Comparison of ENCODE assay signal across 8 mouse cellular contexts in the genomic region with DNA sequence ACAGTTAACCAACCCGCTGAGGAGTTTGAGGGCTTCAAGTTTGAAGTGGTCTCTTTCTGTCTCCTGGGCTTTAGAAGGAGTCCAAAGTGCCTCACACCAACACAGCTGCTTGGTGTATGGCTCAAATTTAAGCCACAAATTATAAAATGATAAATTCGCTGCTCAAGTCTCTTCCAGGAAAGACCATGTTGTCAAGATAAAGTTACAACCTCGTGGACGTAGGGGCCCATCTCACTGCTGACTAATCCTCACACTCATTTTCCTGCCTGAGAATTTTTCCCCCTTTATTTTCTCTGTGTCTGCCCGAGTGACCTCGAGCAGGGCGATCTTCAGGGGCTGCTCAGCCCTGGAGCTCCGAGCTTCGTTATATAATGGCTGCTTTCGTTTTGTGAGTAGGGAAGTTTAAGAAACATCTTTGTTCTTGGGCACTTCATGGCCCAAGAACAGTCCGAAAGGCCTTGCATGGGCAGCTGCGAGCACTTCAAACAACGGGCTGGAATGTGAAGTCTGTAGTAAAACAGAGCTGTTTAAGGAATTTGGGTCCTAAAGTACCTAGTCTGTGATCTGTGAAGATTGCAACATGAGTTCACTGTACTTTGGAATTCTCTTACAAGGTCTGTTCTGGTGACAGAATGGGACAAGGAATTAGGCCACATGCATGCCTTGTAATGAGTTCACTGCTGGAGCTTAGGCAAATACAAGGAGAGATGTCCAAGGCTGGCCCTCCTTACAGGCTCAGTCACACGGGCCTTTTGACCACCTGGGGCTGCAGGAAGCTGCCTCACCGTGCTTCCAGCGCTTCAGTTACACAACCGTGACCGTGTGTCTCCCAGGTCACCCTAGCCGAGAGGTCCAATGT. TPM values are rescaled to one million over a fixed set of nuclear protein-coding genes. Genes with fewer than 3 reads are reported as not detected.
DNase-seq lines count a peak whose midpoint lies in the region; ATAC-seq and TF ChIP-seq lines count a peak whose summit lies in the region.

No protein-coding gene starts in this region.

- no peaks in the 10 kb centered on the region for H3K36me3 ChIP-seq in midbrain, embryonic 11.5 days (ENCODE audit: control insufficient read depth, insufficient read depth, low read length)
- H3K36me3 ChIP-seq in midbrain, postnatal 0 days (ENCODE audit: insufficient read depth, low read length), result no peaks in the 10 kb centered on the region
- H3K36me3 ChIP-seq in limb, embryonic 15.5 days, result no peaks in the 10 kb centered on the region
- no peaks in the 10 kb centered on the region for H3K36me3 ChIP-seq in stomach, embryonic 15.5 days

- peak; percentile 88 for DNase-seq in midbrain, embryonic 11.5 days (ENCODE audit: low spot score, missing footprints)
- DNase-seq in midbrain, postnatal 0 days (ENCODE audit: low spot score), result no peak
- peak; percentile 37 for DNase-seq in forelimb bud, embryonic 11.5 days (ENCODE audit: low read depth, low spot score)
- no peak for DNase-seq in cerebellum, adult 18-20 months
- DNase-seq in ovary, postnatal 36 days (ENCODE audit: low spot score), result no peak
- no peak for DNase-seq in embryo, embryonic 11 days

- TF ChIP-seq CTCF in midbrain, postnatal 0 days (IDR thresholded peaks at IDR 0.05), result no peak

- no peak overlapping the region for H3K4me3 ChIP-seq in midbrain, embryonic 11.5 days (ENCODE audit: low read depth, low read length)
- no peak overlapping the region for H3K4me3 ChIP-seq in midbrain, postnatal 0 days (ENCODE audit: low read depth, low read length)
- H3K4me3 ChIP-seq in limb, embryonic 15.5 days, result no peak overlapping the region
- no peak overlapping the region for H3K4me3 ChIP-seq in stomach, embryonic 15.5 days (replicated peaks)

- no peak for ATAC-seq in midbrain, embryonic 11.5 days (ENCODE audit: low FRiP score)
- ATAC-seq in midbrain, postnatal 0 days (ENCODE audit: low FRiP score), result no peak
- ATAC-seq in limb, embryonic 15.5 days (ENCODE audit: insufficient number of reproducible peaks, low FRiP score, low TSS enrichment, low read depth), result no peak
- peak; percentile 21; the same call in 1 of the 2 replicates for ATAC-seq in stomach, embryonic 15.5 days (ENCODE audit: insufficient read depth, low FRiP score, low read depth)

- H3K4me2 ChIP-seq in midbrain, embryonic 11.5 days, result no peak overlapping the region
- no peak overlapping the region for H3K4me2 ChIP-seq in midbrain, postnatal 0 days (ENCODE audit: low read depth, low read length, poor library complexity, severe bottlenecking)
- H3K4me2 ChIP-seq in limb, embryonic 15.5 days, result peak overlapping the region; percentile 34
- H3K4me2 ChIP-seq in stomach, embryonic 15.5 days, result peak overlapping the region; percentile 58

- H3K9ac ChIP-seq in midbrain, embryonic 11.5 days (ENCODE audit: low read length), result no peak overlapping the region
- H3K9ac ChIP-seq in midbrain, postnatal 0 days (replicated peaks; ENCODE audit: low read length, poor library complexity, severe bottlenecking), result no peak overlapping the region
- H3K9ac ChIP-seq in limb, embryonic 15.5 days, result no peak overlapping the region
- H3K9ac ChIP-seq in stomach, embryonic 15.5 days, result no peak overlapping the region

- H3K27ac ChIP-seq in midbrain, embryonic 11.5 days (ENCODE audit: low read depth, low read length), result no peak overlapping the region
- H3K27ac ChIP-seq in midbrain, postnatal 0 days (ENCODE audit: low read depth, low read length), result no peak overlapping the region
- peak overlapping the region; percentile 73 for H3K27ac ChIP-seq in limb, embryonic 15.5 days
- peak overlapping the region; percentile 73 for H3K27ac ChIP-seq in stomach, embryonic 15.5 days

- no peaks in the 10 kb centered on the region for H3K9me3 ChIP-seq in midbrain, embryonic 11.5 days (ENCODE audit: control insufficient read depth, low read length)
- H3K9me3 ChIP-seq in midbrain, postnatal 0 days (ENCODE audit: low read length), result no peaks in the 10 kb centered on the region
- no peaks in the 10 kb centered on the region for H3K9me3 ChIP-seq in limb, embryonic 15.5 days
- no peaks in the 10 kb centered on the region for H3K9me3 ChIP-seq in stomach, embryonic 15.5 days

- no peaks in the 10 kb centered on the region for H3K27me3 ChIP-seq in midbrain, embryonic 11.5 days (ENCODE audit: control insufficient read depth, insufficient read depth, low read length)
- no peaks in the 10 kb centered on the region for H3K27me3 ChIP-seq in midbrain, postnatal 0 days (ENCODE audit: insufficient read depth, low read length)
- H3K27me3 ChIP-seq in limb, embryonic 15.5 days, result no peaks in the 10 kb centered on the region
- no peaks in the 10 kb centered on the region for H3K27me3 ChIP-seq in stomach, embryonic 15.5 days (replicated peaks)

- peaks cover 7% of the 10 kb centered on the region for H3K4me1 ChIP-seq in midbrain, embryonic 11.5 days (ENCODE audit: control insufficient read depth, insufficient read depth, low read length)
- H3K4me1 ChIP-seq in midbrain, postnatal 0 days (ENCODE audit: insufficient read depth, low read length), result no peaks in the 10 kb centered on the region
- peaks cover 32% of the 10 kb centered on the region for H3K4me1 ChIP-seq in limb, embryonic 15.5 days
- peaks cover 18% of the 10 kb centered on the region for H3K4me1 ChIP-seq in stomach, embryonic 15.5 days

- 60% methylated on average over 19 of the region's 19 CpGs for WGBS in midbrain, embryonic 11.5 days
- 62% methylated on average over 19 of the region's 19 CpGs for WGBS in midbrain, postnatal 0 days
- WGBS in limb, embryonic 15.5 days, result 34% methylated on average over 19 of the region's 19 CpGs
- 40% methylated on average over 19 of the region's 19 CpGs for WGBS in stomach, embryonic 15.5 days

RNA-seq across cellular contexts. Expression of gene Eml4, which starts 27.1 kb away (rescaled TPM):
- polyA plus RNA-seq in midbrain, embryonic 11.5 days (2014; fragmentation: Nextera tagmentation; extraction: Ambion mirVana), result 40.5 and 41.2 TPM in 2 replicates
- total RNA-seq in midbrain, postnatal 0 days (2014; rRNA removed), result 51.4 and 56.1 TPM in 2 replicates
- 17.4 and 20.1 TPM in 2 replicates for polyA plus RNA-seq in midbrain, postnatal 0 days (2015; fragmentation: Nextera tagmentation; extraction: Ambion mirVana)
- polyA plus RNA-seq in limb, embryonic 15.5 days (2015; fragmentation: Nextera tagmentation; extraction: Ambion mirVana), result 23.8 and 28.1 TPM in 2 replicates
- 30.5 and 31.1 TPM in 2 replicates for polyA plus RNA-seq in stomach, embryonic 15.5 days (2015; fragmentation: Nextera tagmentation; extraction: Ambion mirVana)

Comparison
In these comparisons a context has a peak if more than half of its experiments do, and no peak if none do; other contexts are left out.
1. DNase-seq: peak in midbrain, embryonic 11.5 days (single experiment) and forelimb bud, embryonic 11.5 days (single experiment); none in midbrain, postnatal 0 days (single experiment), cerebellum, adult 18-20 months (0 of 2), ovary, postnatal 36 days (single experiment) and embryo, embryonic 11 days (single experiment).
2. H3K27ac ChIP-seq: peak in limb, embryonic 15.5 days (single experiment) and stomach, embryonic 15.5 days (single experiment); none in midbrain, embryonic 11.5 days (single experiment) and midbrain, postnatal 0 days (single experiment).
3. H3K4me2 ChIP-seq: peak in limb, embryonic 15.5 days (single experiment) and stomach, embryonic 15.5 days (single experiment); none in midbrain, embryonic 11.5 days (single experiment) and midbrain, postnatal 0 days (single experiment).